Mouse (Mus musculus) adipocyte (in vitro differentiated cells): ENCODE measurements at regions not wholly inside any gene's neighbourhood (a gene's known extent, or its start where the extent isn't known, plus 50 kb on each side); places are given as distances from the start of the nearest gene placed in this dataset.

ENCODE experiments used
- DNase-seq: peaks from one replicate; pipeline ENCODE4 v3.0.0-alpha.2; 2016; ENCODE audit warnings: low spot score

GRCm38 (mm10) chr1:3900354-3900753 is 907.3 kb upstream of the Gm37988 start:
- DNase-seq, result peak; percentile 5

GRCm38 (mm10) chr1:3903432-3903831 is 904.3 kb upstream of the Gm37988 start:
- DNase-seq, result no peak

- DNase-seq, result no peak
Measured at GRCm38 (mm10) chr1:3912499-3912898, 895.2 kb upstream of the Gm37988 start.

GRCm38 (mm10) chr1:3913631-3914030 is 894.1 kb upstream of the Gm37988 start:
- no peak for DNase-seq
